Mouse (Mus musculus): ENCODE measurements around the gene Bcl6.

Gene Bcl6

DNA sequence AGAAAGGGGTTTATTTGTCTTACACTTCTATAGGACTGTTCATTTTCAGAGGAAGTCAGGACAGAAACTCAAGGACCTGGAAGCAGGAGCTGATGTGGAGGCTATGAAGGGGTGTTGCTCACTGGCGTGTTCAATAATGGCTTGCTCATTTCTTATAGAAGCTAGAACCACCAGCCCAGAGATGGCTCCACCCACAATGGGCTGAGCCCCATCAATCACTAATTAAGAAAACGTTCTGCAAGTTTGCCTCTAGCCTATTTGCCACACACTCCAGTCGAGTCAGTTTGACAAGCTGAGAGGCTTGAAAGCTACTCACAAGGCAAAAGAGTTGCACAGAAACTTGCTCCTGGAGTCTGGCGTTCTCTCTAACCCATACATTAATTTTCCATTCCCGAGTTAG is 67.0 kb downstream of the Bcl6 start:
- DNase-seq (ENCODE audit: low spot score), result no peak

DNA sequence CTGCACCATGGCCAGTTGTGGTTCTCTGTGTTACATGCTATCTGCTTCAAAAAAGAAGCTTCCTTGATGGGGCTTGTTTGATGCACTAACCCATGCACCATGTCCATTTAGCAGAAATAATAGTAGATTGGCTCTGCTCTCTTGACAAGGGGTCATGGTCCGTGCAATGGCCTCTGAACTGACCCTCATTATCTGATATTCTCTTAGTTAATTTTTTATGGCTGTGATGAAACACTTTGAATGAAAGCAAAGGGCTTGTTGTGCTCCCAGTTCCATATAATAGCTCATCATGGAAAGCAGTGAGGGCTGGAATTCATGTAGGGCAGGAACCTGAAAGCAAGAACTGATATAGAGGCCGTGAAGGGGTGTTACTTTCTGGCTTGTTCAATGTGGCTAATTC is 69.2 kb downstream of the Bcl6 start:
- no peak for DNase-seq (ENCODE audit: low spot score)
